Mouse (Mus musculus) kidney, postnatal 25 days (tissue): ENCODE measurements at regions not wholly inside any gene's neighbourhood (a gene's known extent, or its start where the extent isn't known, plus 50 kb on each side); places are given as distances from the start of the nearest gene placed in this dataset.

ENCODE experiments used
- DNase-seq, 2 experiments: peaks; one replicate each; pipeline ENCODE4 v3.0.0; 2021; ENCODE audit warnings: mixed read lengths in 2 of 2

GRCm38 (mm10) chr1:125123861-125124260, 311.7 kb downstream of the Actr3 start:
- no peak for DNase-seq

DNA sequence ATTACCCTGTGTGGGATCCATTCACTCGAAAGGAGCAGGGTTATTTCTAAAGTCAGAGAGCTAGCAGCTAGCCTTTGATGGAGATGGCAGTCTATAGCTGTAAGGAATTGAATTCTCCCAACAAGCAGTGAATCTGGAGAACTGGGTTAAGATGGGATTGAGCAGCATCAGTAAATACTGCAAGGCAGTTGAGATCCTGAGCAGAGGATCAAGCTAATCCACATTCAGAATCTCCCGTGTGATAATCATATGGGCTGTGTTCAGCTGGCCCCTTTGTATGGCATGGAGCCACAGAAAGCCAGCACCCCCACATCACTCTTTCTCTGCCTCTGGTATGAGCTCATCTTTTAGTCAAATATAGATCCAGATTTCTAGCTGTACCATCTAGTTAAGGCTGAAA, 334.9 kb downstream of the Actr3 start:
- DNase-seq, result no peak

GRCm38 (mm10) chr1:125084906-125085305, 350.6 kb downstream of the Actr3 start:
- peak in 1 of 2 experiments; percentile 38 for DNase-seq

DNA sequence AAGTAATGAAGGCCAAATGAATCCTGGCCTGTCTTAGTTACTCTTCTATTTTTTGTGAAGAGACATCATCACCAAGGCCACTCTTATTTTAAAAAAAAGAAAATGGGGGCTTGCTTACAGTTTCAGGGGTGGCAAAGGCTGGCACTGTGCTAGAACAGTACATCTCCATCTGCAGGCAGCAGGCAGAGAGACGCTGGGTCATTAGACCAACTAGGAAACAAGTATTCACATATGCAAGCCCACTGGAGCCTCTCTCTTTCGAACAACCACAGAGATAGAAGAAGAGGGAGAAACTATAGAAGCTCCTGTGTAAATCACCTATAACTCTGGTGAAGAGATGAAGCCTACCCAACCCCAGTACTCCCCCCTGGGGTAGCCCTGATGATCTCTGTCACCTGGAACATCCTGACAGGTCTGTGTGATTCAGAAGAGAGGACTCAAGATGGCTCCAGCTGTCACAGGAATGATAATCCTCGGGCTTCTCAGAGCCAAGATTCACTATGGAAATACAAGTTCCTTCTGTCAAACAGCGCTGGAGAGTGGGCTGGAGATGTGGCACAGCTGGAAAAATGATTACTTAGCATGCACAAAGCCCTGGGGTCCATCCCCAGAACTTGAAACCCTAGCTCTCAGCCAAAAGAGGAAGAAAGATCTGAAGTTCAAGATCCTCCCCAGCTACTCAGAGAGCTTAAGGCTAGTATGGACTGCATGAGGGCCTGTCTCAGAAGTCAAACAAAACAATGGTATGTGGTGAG, 395.8 kb downstream of the Actr3 start:
- DNase-seq, result no peak

GRCm38 (mm10) chr1:125013301-125013700, 422.2 kb downstream of the Actr3 start:
- no peak for DNase-seq

DNA sequence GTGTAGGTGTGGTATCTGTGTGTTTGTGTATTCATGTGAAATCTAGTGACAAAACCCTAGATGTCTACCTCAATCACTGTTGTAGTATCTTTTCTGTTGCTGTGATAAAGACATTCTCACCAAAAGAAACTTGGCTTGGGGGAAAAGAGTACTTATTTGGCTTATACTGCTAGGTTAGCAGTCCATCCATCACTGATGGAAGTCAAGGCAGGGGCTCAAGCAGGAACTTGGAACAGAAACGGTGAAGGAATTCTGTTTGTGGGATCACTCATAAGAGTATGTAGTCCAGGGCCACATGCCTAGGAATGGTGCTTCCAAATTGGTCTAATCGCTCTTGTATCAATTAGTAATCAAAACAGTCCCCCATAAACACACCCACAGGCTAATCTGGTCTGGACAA, 423.6 kb downstream of the Actr3 start:
- DNase-seq, result no peak

DNA sequence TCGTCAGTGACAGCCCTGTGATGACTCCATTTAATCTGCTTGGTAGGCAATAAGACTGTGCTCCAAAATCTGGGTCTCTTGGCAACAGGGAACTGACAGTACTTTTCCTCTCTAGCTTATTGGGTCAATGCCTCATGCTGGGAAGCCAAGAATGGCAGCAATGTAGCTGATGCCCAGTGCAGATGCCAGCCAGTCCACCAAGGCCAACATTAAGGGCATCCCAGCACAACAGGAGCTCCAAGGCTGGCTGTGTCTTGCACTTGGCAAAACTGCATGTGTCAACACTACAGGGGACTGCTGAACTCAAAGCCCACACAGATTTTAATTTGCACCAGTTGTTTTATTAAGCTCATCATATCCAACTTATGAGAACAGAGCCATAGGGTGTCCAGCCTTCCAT, 437.9 kb downstream of the Actr3 start:
- no peak for DNase-seq

GRCm38 (mm10) chr1:124950849-124951248, 484.7 kb downstream of the Actr3 start:
- no peak for DNase-seq

DNA sequence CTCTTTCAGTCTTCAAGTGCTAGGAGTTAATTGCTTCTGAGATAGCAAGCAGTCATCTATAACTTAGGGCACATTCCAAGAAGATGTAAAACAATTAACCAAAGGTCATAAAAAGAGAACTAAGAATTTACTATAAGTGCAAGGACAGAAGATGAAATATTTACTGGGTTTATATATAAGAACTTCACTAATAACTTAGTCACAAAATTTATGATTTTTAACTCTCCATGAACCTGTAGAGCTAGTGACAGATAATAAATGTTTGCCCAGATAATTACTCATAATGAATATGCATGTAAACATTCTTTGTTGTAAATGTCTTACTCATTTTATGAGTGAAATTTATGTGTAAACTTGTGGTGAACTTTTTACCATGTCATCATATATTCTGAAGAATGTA, 531.2 kb downstream of the Actr3 start:
- DNase-seq, result no peak

GRCm38 (mm10) chr1:124871148-124871547, 564.4 kb downstream of the Actr3 start:
- DNase-seq, result no peak

- no peak for DNase-seq
Observed at GRCm38 (mm10) chr1:124866248-124866647, 569.3 kb downstream of the Actr3 start.

DNA sequence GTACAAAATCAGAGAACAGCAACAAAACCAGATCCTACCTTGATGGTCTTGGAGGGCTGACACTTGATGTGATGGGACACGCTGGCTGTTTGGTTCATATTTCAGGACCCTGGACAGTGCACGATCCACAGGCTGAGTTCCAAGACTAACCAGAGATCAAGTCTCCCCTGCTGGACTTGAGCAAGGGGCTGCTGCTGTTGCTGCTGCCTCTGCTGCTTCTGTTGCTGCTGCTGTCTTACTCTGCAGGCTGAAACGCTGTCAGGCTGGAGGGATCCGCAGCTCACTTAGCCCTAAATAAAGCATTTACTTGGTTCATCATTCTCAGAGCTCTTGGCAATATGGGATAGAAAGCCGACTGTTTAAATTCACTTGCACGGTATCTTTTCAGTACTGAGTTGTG, 589.8 kb downstream of the Actr3 start:
- DNase-seq, result peak; percentile 35 to 37

GRCm38 (mm10) chr1:124825717-124826116, 609.8 kb downstream of the Actr3 start:
- DNase-seq, result no peak

DNA sequence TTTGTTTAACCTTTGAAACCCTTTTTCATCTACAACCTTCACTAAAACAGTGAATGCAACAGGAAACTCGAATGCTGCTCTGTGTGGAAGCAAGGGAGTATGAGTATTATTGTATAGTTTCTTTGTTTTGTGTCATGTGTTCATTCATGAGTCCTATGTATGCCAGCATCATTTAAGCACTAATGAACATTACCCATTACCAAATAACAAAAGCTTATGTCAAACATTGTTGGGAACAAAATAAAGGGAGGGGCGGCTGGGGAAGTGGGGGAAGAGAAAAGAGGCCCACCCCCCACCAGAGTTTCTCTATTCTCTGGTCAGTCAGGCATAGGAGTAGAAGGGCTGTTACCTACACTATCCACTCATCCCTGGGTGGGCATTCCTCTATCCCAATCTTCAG, 642.5 kb downstream of the Actr3 start:
- DNase-seq, result no peak

DNA sequence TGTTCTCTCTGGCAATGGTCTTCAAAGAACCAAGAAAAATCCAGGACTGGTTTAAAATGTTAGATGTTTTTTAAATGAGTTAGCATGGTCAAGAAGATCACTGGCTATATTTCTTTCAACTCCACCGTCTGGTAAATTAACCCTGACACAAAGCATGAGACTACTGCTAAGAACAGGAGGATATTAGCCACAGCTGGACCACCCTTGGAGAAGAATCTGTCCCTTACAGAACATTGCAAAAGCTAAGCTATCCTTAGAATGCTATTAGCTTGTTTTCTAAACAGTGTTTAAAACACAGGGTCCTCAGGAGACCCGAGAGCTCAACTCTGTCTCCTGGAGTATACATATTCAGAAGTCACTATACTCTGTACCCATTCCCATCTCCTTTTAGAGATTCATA, 644.9 kb downstream of the Actr3 start:
- no peak for DNase-seq

DNA sequence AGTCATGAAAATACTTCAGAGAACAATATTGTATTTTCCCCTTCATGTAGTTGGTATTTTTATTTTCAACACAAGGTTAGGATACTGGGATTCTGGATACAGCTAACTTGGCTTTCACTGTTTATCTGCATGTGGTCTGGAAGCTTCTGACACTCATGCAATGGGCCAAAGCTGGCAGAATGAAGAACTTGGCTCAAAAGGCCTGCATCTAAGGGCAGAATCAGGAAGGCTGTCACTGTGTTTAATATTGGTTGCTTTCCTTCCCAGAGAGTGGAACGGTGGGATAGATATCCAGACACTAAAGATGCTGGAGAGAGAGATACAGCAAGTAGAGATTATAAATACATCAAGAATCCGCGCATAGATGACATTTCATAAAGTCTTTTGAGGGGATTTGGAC, 645.4 kb downstream of the Actr3 start:
- no peak for DNase-seq

DNA sequence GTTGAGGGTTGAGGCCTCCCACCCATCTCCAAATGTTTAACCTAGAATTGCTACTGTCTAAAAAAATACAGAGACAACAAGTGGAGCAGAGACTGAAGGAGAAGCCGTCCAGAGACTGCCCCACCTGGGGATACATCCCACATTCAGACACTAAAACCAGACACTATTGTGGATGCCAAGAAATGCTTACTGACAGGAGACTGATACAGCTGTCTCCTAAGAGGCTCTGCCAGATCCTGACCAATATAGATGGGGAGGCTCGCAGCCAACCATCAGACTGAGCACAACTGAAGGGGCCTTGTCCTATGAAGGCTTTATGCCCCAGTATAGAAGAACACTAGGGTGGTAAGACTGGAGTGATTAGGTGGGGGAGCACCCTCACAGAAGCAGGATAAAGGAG, 652.5 kb downstream of the Actr3 start:
- DNase-seq, result no peak

- no peak for DNase-seq
Observed at GRCm38 (mm10) chr1:124777685-124778084, 657.8 kb downstream of the Actr3 start.

GRCm38 (mm10) chr1:124756721-124757120, 678.8 kb downstream of the Actr3 start:
- no peak for DNase-seq

- no peak for DNase-seq
Observed at GRCm38 (mm10) chr1:124739777-124740176, 694.4 kb upstream of the Dpp10 start.

DNA sequence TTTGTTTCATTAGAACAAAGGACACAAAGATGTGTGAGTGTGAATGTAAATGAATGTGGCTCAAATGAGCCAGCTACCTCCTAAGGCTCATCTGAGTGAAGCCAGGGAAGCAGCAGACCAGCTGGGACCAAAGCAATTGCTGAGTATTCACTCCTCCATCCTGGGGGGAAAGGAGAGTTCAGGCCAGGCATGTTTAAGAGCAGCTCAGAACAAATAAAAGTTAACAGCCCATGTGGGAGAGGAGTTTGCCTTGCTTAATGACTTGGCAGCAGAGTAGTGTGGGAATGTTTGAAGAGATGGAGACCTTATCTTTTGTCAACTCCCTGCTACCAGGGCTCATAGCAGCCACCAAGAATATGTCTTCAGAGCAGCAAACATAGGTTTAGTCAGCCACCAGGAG, 685.0 kb upstream of the Dpp10 start:
- DNase-seq, result no peak

DNA sequence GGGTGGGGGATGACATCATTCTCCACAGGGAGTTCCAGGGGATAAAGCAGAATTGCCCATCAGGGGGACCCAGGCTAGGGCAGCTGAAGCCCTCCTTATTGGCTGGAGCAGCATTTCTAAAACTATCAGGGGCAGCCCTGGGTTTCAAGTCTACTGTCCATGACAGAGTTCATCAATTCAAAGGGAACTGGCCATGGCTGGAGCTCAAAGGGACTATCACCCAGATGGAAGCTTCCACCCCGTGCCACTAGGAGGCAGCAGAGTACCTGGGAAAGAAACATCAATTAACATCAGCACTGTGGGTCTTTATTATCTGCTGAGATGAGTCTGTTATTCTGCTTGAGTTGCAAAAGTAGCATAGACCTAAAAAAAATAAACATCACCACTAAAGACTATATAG, 672.7 kb upstream of the Dpp10 start:
- DNase-seq, result peak; percentile 53 to 70

DNA sequence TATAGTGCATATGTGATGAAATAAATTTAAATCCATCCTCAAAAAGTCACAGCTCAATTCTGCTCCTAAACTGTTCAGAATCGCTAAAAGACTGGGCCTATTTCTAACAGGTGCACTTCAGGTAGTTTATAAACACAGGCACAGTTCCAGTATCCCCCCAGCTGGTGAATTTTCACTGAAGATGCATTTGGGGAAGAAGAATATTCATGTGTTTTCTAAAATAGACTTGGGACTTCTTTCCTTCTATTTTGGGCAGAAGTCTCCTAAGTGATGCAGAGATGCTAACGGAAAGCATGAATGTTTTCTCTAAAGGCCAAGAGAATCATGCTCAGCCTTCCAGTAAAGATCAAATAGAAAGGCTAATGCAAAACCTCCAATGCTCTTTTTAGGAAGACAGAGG, 660.9 kb upstream of the Dpp10 start:
- no peak for DNase-seq

- no peak for DNase-seq
Observed at GRCm38 (mm10) chr1:124674420-124674819, 629.1 kb upstream of the Dpp10 start.

DNA sequence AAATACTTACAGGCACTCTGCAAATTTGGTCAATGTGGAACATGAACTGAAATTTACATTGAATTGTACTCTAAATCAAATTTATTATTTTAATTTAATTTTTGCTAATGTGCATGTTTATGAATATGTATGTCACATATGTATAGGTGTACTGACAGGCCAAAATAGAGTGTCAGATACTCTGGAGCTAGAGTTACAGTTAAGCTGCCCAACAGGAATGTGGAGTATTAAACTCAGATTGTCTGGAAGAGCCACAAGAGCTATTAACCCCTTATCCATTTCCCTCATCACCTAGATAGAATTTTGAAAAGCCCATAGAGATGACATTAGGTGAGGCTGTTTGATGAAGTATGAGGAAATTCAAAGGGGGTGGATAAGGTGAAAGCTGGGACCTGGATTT, 607.5 kb upstream of the Dpp10 start:
- no peak for DNase-seq
